Mouse (Mus musculus): Measurements from ENCODE around the gene Nus1. TPM values are rescaled to one million over a fixed set of nuclear protein-coding genes. Genes with fewer than 3 reads are reported as not detected.

Nus1 gene
- polyA plus RNA-seq, 1 experiment, result 10.9 TPM

DNA sequence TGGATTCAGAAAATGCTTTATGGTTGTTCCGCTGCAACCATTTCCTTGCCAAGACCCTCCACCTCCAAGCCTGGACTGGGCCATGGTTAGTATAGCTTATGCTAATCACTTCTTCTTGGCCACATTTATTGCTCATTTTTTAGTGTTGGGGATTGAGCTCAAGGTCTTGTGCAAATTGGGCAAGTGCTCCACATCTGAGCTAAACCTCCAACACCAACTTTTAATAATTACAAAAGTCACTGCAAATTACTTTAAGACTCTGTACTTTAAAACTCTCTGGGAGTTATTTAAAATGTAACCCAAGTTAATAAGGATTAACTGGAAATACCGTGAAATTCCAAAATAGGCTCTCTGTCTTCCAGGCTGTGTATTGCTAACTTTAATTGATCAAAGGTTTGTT, 9.8 kb upstream of the Nus1 start:
- Histone ChIP-seq H3K27me3 (ENCODE audit: control insufficient read depth, insufficient read depth, insufficient read length) (peaks cover 4% of the 10 kb centered on the region), H3K4me3 (no peak overlapping the region), H3K36me3 (ENCODE audit: control insufficient read depth, insufficient read depth) (no peaks in the 10 kb centered on the region), H3K79me2 (ENCODE audit: control insufficient read depth, insufficient read depth) (no peaks in the 10 kb centered on the region), H3K4me2 (ENCODE audit: low read depth) (no peak overlapping the region), H3ac (ENCODE audit: control insufficient read depth, insufficient read length) (no peak overlapping the region)
- no peak for TF ChIP-seq E2F4 (IDR thresholded peaks at IDR 0.05; ENCODE audit: insufficient read depth)
- TF ChIP-seq USF1 (IDR thresholded peaks at IDR 0.05; ENCODE audit: low read depth), result no peak
- TF ChIP-seq REST (IDR thresholded peaks at IDR 0.05; ENCODE audit: insufficient read depth, insufficient read length), result no peak
- TF ChIP-seq POLR2A (IDR thresholded peaks at IDR 0.05; ENCODE audit: insufficient read length, low read depth), result no peak

DNA sequence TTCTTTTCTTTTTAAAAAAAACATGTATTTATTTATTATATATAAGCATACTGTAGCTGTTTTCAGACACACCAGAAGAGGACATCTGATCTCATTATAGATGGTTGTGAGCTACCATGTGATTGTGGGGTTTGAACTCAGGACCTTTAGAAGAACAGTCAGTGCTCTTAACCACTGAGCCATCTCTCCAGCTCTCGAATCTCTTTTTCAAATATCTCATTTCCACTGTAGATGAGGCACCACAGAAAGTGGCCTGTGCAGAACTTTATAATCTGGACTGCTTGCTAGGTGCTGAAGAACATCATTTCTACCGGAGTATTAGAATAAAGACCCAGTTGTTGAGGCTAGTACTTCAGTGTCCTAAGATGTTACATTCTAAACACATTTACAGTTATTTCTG, 2.3 kb upstream of the Nus1 start:
- no peak overlapping the region for H3K4me2 ChIP-seq (ENCODE audit: low read depth)
- peaks cover 22% of the 10 kb centered on the region for H3K79me2 ChIP-seq (ENCODE audit: control insufficient read depth, insufficient read depth)
- H3K27me3 ChIP-seq (ENCODE audit: control insufficient read depth, insufficient read depth, insufficient read length), result no peaks in the 10 kb centered on the region
- H3K4me3 ChIP-seq, result no peak overlapping the region
- peaks cover 7% of the 10 kb centered on the region for H3K36me3 ChIP-seq (ENCODE audit: control insufficient read depth, insufficient read depth)
- TF ChIP-seq MYOG (IDR thresholded peaks at IDR 0.05; ENCODE audit: control insufficient read depth in 1 of 3, insufficient read depth in 1 of 3, insufficient read length in 2 of 3, low read depth in 2 of 3), result no peak
- TF ChIP-seq REST (IDR thresholded peaks at IDR 0.05; ENCODE audit: insufficient read depth, insufficient read length), result no peak
- TF ChIP-seq POLR2A (IDR thresholded peaks at IDR 0.05; ENCODE audit: insufficient read length, low read depth), result no peak
- TF ChIP-seq SRF (IDR thresholded peaks at IDR 0.05; ENCODE audit: control insufficient read depth, insufficient read length, low read depth), result no peak
- no peak for TF ChIP-seq USF1 (IDR thresholded peaks at IDR 0.05; ENCODE audit: low read depth)
- no peak for TF ChIP-seq E2F4 (IDR thresholded peaks at IDR 0.05; ENCODE audit: insufficient read depth)
- TF ChIP-seq POLR2AphosphoS2 (IDR thresholded peaks at IDR 0.05; ENCODE audit: insufficient read length, low read depth), result no peak
- TF ChIP-seq TCF12 (IDR thresholded peaks at IDR 0.05; ENCODE audit: insufficient read depth, poor library complexity, severe bottlenecking), result no peak
- TF ChIP-seq CEBPB (IDR thresholded peaks at IDR 0.05; ENCODE audit: insufficient read depth, poor library complexity, severe bottlenecking), result no peak
- no peak for TF ChIP-seq MAX (IDR thresholded peaks at IDR 0.05; ENCODE audit: low read depth)
- no peak for TF ChIP-seq TCF3 (IDR thresholded peaks at IDR 0.05; ENCODE audit: insufficient read length, low read depth)
- TF ChIP-seq MYOD1 (IDR thresholded peaks at IDR 0.05; ENCODE audit: control insufficient read depth in 1 of 3, insufficient read length in 2 of 3, low read depth in 2 of 3), result no peak
- H3ac ChIP-seq (ENCODE audit: control insufficient read depth, insufficient read length), result no peak overlapping the region

DNA sequence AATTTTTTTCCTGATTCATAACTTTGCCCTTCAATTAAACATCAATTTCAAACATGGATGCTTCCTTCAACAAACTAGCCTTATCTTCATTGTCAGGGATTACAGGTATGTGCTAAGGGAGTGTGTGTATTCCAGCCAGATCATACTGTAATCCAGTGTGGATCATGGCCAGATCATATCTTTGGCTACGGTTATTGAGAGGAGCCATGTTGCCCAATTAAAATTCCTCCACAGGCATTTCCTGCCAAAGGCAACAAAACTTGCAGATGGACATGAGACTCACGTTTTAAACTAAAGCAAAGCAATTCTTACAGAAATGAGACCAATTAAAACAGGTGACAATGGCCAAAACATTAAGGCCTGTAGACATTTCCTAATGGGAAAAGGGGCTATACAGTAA, 889 bp upstream of the Nus1 start:
- Histone ChIP-seq H3K36me3 (ENCODE audit: control insufficient read depth, insufficient read depth) (peaks cover 9% of the 10 kb centered on the region), H3K4me3 (peak overlapping the region; percentile 73), H3K4me2 (ENCODE audit: low read depth) (peak overlapping the region; percentile 79), H3K27me3 (ENCODE audit: control insufficient read depth, insufficient read depth, insufficient read length) (no peaks in the 10 kb centered on the region), H3ac (ENCODE audit: control insufficient read depth, insufficient read length) (no peak overlapping the region), H3K79me2 (ENCODE audit: control insufficient read depth, insufficient read depth) (peaks cover 36% of the 10 kb centered on the region)
- TF ChIP-seq CEBPB (IDR thresholded peaks at IDR 0.05; ENCODE audit: insufficient read depth, poor library complexity, severe bottlenecking) (no peak), SRF (IDR thresholded peaks at IDR 0.05; ENCODE audit: control insufficient read depth, insufficient read length, low read depth) (no peak), MYOG (IDR thresholded peaks at IDR 0.05; ENCODE audit: control insufficient read depth in 1 of 3, insufficient read depth in 1 of 3, insufficient read length in 2 of 3, low read depth in 2 of 3) (no peak), MYOD1 (IDR thresholded peaks at IDR 0.05; ENCODE audit: control insufficient read depth in 1 of 3, insufficient read length in 2 of 3, low read depth in 2 of 3) (no peak), TCF12 (IDR thresholded peaks at IDR 0.05; ENCODE audit: insufficient read depth, poor library complexity, severe bottlenecking) (no peak), POLR2A (IDR thresholded peaks at IDR 0.05; ENCODE audit: insufficient read length, low read depth) (no peak), USF1 (IDR thresholded peaks at IDR 0.05; ENCODE audit: low read depth) (no peak), REST (IDR thresholded peaks at IDR 0.05; ENCODE audit: insufficient read depth, insufficient read length) (no peak), E2F4 (IDR thresholded peaks at IDR 0.05; ENCODE audit: insufficient read depth) (no peak), TCF3 (IDR thresholded peaks at IDR 0.05; ENCODE audit: insufficient read length, low read depth) (no peak), MAX (IDR thresholded peaks at IDR 0.05; ENCODE audit: low read depth) (no peak), POLR2AphosphoS2 (IDR thresholded peaks at IDR 0.05; ENCODE audit: insufficient read length, low read depth) (no peak)

DNA sequence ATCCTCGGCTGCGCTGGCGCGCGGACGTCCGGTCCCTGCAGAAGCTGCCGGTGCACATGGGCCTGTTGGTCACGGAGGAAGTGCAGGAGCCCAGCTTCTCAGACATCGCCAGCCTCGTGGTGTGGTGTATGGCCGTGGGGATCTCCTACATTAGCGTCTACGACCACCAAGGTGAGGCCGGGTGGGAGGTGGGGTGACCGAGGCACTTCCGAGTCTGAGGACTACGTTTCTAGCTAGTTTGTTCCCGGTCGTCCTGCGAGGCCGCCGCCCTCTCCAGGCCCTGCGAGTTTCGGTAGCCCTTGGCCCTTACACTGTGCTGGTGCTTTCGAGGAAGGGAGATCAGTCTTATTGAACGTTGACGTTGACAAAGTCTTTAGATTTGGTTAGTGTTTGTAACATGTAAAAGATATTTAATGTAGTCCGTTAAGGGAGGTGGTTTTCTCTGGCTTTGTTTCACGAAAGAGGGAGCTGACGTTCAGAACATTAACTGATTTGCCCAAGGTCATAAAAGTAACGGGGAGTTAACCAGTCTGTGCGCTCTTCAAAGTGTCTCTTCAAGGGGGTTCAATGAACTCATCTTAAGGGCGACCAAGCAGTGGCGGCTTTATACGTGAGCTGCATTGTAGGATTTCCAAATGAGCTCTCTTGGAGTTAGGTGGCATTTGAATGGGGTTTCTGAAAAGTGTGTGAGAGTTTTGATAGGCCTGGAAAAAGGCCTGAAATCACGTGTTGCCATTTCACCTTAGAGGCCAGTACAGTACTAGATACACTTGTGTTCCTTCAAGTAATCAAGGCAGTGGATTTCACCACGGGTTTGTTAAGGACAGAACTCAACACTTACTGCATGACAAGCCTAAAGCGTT, 882 bp downstream of the Nus1 start:
- Histone ChIP-seq H3K27me3 (ENCODE audit: control insufficient read depth, insufficient read depth, insufficient read length) (no peaks in the 10 kb centered on the region), H3K79me2 (ENCODE audit: control insufficient read depth, insufficient read depth) (peaks cover 54% of the 10 kb centered on the region), H3ac (ENCODE audit: control insufficient read depth, insufficient read length) (peak overlapping the region; percentile 96), H3K4me3 (peak overlapping the region; percentile 73), H3K36me3 (ENCODE audit: control insufficient read depth, insufficient read depth) (peaks cover 9% of the 10 kb centered on the region), H3K4me2 (ENCODE audit: low read depth) (peak overlapping the region; percentile 83)
- TF ChIP-seq POLR2A (IDR thresholded peaks at IDR 0.05; ENCODE audit: insufficient read length, low read depth), result no peak
- peak; percentile 80 for TF ChIP-seq USF1 (IDR thresholded peaks at IDR 0.05; ENCODE audit: low read depth)
- TF ChIP-seq TCF12 (IDR thresholded peaks at IDR 0.05; ENCODE audit: insufficient read depth, poor library complexity, severe bottlenecking), result no peak

DNA sequence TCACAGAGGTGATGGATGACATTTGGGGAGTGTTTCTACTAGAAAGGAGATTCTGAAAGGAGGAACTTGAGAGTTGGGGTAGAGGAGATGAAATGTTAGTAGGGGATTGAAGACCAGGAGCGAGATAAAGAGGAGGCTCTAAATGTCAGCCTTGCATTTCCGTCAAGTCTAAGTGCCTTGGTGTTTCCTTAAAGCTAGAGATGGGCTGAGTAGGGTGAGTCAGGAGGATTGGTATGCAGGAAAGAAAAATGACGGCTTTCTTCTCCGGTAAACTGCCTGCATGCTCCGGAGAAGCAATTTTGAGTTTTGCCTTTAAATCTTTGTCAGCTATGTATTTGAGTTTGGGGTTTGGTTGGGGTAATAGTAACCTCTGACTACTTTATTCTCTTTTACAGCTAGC, 1.6 kb downstream of the Nus1 start:
- H3K4me2 ChIP-seq (ENCODE audit: low read depth), result peak overlapping the region; percentile 83
- peak overlapping the region; percentile 96 for H3ac ChIP-seq (ENCODE audit: control insufficient read depth, insufficient read length)
- H3K4me3 ChIP-seq, result peak overlapping the region; percentile 73
- peaks cover 61% of the 10 kb centered on the region for H3K79me2 ChIP-seq (ENCODE audit: control insufficient read depth, insufficient read depth)
- H3K27me3 ChIP-seq (ENCODE audit: control insufficient read depth, insufficient read depth, insufficient read length), result no peaks in the 10 kb centered on the region
- H3K36me3 ChIP-seq (ENCODE audit: control insufficient read depth, insufficient read depth), result peaks cover 9% of the 10 kb centered on the region
- no peak for TF ChIP-seq MYOG (IDR thresholded peaks at IDR 0.05; ENCODE audit: control insufficient read depth in 1 of 3, insufficient read depth in 1 of 3, insufficient read length in 2 of 3, low read depth in 2 of 3)
- TF ChIP-seq CEBPB (IDR thresholded peaks at IDR 0.05; ENCODE audit: insufficient read depth, poor library complexity, severe bottlenecking), result no peak
- TF ChIP-seq SRF (IDR thresholded peaks at IDR 0.05; ENCODE audit: control insufficient read depth, insufficient read length, low read depth), result no peak
- no peak for TF ChIP-seq POLR2AphosphoS2 (IDR thresholded peaks at IDR 0.05; ENCODE audit: insufficient read length, low read depth)
- no peak for TF ChIP-seq USF1 (IDR thresholded peaks at IDR 0.05; ENCODE audit: low read depth)
- no peak for TF ChIP-seq E2F4 (IDR thresholded peaks at IDR 0.05; ENCODE audit: insufficient read depth)
- TF ChIP-seq POLR2A (IDR thresholded peaks at IDR 0.05; ENCODE audit: insufficient read length, low read depth), result no peak
- TF ChIP-seq MYOD1 (IDR thresholded peaks at IDR 0.05; ENCODE audit: control insufficient read depth in 1 of 3, insufficient read length in 2 of 3, low read depth in 2 of 3), result no peak
- TF ChIP-seq TCF12 (IDR thresholded peaks at IDR 0.05; ENCODE audit: insufficient read depth, poor library complexity, severe bottlenecking), result no peak
- no peak for TF ChIP-seq TCF3 (IDR thresholded peaks at IDR 0.05; ENCODE audit: insufficient read length, low read depth)
